Mouse (Mus musculus): Measurements from ENCODE around the gene Tns3. TPM values are rescaled to one million over a fixed set of nuclear protein-coding genes. Genes with fewer than 3 reads are reported as not detected.

Tns3 gene
- polyA plus RNA-seq, 1 experiment, result 33.9 TPM

DNA sequence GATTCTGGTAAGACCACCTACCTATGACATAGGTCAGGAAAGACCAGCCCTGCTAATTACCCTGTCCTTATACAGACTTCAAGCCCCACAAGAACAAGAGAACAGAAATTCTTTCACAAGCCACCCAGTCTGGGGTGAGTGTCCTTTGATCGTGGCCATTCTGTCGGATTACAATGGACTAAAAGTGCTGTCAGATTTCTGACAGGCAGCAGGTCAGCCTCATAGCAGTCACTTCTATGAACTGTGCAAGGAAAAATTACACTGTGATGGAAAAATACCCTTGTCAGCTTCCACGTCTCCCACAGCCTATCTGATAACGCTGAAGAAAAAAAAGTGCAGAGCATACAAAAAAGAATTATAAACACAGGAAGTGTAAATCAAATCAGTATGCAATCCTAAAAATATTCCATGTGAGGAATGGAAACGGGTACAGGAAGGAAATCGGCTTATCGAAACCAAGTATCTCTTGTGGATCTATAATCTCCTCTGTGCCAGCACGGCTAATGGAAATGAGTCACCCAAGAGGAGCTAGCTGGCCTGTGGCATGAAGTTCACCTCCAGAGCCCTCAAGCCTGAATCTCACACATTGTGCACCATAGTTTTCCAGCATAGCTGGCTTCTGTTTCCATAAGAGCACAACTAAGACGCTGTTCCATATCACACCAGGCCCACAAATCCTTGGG lies 138.7 kb downstream of the Tns3 start:
- H3K36me3 ChIP-seq (ENCODE audit: control insufficient read depth, insufficient read depth, low read length), result no peaks in the 10 kb centered on the region
- TF ChIP-seq POLR2A (IDR thresholded peaks at IDR 0.05; ENCODE audit: control insufficient read depth, extremely low read depth, insufficient read depth, low read length, poor library complexity), result no peak
- TF ChIP-seq CTCF (IDR thresholded peaks at IDR 0.05; ENCODE audit: borderline replicate concordance, control insufficient read depth, extremely low read depth, insufficient read depth, low read length, poor library complexity), result no peak
- no peaks in the 10 kb centered on the region for H3K27me3 ChIP-seq (ENCODE audit: control insufficient read depth, insufficient read depth, low read length)
- H3K4me1 ChIP-seq (replicated peaks; ENCODE audit: control insufficient read depth, insufficient read depth, low read length), result no peaks in the 10 kb centered on the region
- 90% methylated on average over 9 of the region's 9 CpGs for WGBS
- no peak overlapping the region for H3K27ac ChIP-seq (ENCODE audit: control insufficient read depth, insufficient read depth, low read length)
- DNase-seq, result no peak
- no peak overlapping the region for H3K4me3 ChIP-seq (ENCODE audit: control insufficient read depth, insufficient read depth, low read length)

- H3K27ac ChIP-seq (ENCODE audit: control insufficient read depth, insufficient read depth, low read length), result no peak overlapping the region
- peak; percentile 48 for DNase-seq
- no peaks in the 10 kb centered on the region for H3K4me1 ChIP-seq (replicated peaks; ENCODE audit: control insufficient read depth, insufficient read depth, low read length)
- no peak for TF ChIP-seq POLR2A (IDR thresholded peaks at IDR 0.05; ENCODE audit: control insufficient read depth, extremely low read depth, insufficient read depth, low read length, poor library complexity)
- no peak for TF ChIP-seq CTCF (IDR thresholded peaks at IDR 0.05; ENCODE audit: borderline replicate concordance, control insufficient read depth, extremely low read depth, insufficient read depth, low read length, poor library complexity)
- no peak overlapping the region for H3K4me3 ChIP-seq (ENCODE audit: control insufficient read depth, insufficient read depth, low read length)
- H3K36me3 ChIP-seq (ENCODE audit: control insufficient read depth, insufficient read depth, low read length), result no peaks in the 10 kb centered on the region
- 79% methylated on average over 10 of the region's 10 CpGs for WGBS
- no peaks in the 10 kb centered on the region for H3K27me3 ChIP-seq (ENCODE audit: control insufficient read depth, insufficient read depth, low read length)
These were observed 140.8 kb downstream of the Tns3 start for GRCm38 (mm10) chr11:8523344-8524126.

DNA sequence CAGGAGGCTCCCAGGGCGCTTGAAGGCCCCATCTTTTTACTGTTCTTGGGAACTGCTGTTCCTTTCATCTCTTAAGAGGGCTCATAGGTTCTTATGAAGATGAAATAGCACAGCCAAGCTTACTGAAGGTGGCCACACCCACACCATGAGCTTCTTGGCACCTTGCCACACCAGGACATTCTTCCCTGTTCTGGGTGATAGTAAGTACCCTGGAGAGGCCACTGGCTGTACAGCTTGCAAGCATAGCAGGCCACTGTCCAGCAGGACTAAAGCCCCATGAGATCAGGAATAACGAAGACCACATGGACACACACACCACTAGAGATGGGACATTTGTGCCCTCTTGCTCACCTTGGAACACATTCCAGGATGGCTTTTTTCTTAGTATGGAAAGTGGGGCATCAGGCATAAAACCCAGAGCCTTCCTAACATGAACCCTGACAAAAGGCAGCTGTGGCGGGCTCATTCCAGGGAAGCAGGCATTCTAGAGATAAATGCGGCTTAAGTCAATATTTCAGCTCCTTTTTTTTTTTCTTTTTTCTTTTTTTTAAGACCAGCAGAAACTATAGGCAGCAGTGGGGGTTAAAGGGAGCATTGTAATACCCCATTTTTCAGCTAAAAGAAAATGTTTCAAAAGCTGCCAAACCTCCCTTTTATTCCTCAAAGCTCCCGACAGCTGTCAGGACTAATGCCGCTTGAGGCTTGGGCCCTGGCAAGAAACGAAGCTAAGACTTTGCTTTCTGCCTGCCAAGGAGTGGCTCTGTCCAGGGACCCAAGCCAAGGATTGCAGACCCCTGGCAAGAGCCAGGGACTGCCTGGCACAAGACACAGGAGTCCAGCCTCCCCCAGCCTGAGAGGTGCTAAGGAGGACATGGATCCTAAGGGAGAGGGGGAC lies 150.7 kb downstream of the Tns3 start:
- Histone ChIP-seq H3K4me3 (ENCODE audit: control insufficient read depth, insufficient read depth, low read length) (no peak overlapping the region), H3K27ac (ENCODE audit: control insufficient read depth, insufficient read depth, low read length) (no peak overlapping the region), H3K27me3 (ENCODE audit: control insufficient read depth, insufficient read depth, low read length) (no peaks in the 10 kb centered on the region), H3K4me1 (replicated peaks; ENCODE audit: control insufficient read depth, insufficient read depth, low read length) (no peaks in the 10 kb centered on the region), H3K36me3 (ENCODE audit: control insufficient read depth, insufficient read depth, low read length) (no peaks in the 10 kb centered on the region)
- no peak for DNase-seq
- WGBS, result 92% methylated on average over 7 of the region's 7 CpGs
- TF ChIP-seq POLR2A (IDR thresholded peaks at IDR 0.05; ENCODE audit: control insufficient read depth, extremely low read depth, insufficient read depth, low read length, poor library complexity) (no peak), CTCF (IDR thresholded peaks at IDR 0.05; ENCODE audit: borderline replicate concordance, control insufficient read depth, extremely low read depth, insufficient read depth, low read length, poor library complexity) (no peak)

GRCm38 (mm10) chr11:8510294-8510693 lies 154.0 kb downstream of the Tns3 start:
- no peak for DNase-seq
- no peaks in the 10 kb centered on the region for H3K4me1 ChIP-seq (replicated peaks; ENCODE audit: control insufficient read depth, insufficient read depth, low read length)
- no peaks in the 10 kb centered on the region for H3K27me3 ChIP-seq (ENCODE audit: control insufficient read depth, insufficient read depth, low read length)
- no peaks in the 10 kb centered on the region for H3K36me3 ChIP-seq (ENCODE audit: control insufficient read depth, insufficient read depth, low read length)
- no peak overlapping the region for H3K27ac ChIP-seq (ENCODE audit: control insufficient read depth, insufficient read depth, low read length)
- WGBS, result 98% methylated on average over 2 of the region's 2 CpGs
- no peak for TF ChIP-seq CTCF (IDR thresholded peaks at IDR 0.05; ENCODE audit: borderline replicate concordance, control insufficient read depth, extremely low read depth, insufficient read depth, low read length, poor library complexity)
- no peak for TF ChIP-seq POLR2A (IDR thresholded peaks at IDR 0.05; ENCODE audit: control insufficient read depth, extremely low read depth, insufficient read depth, low read length, poor library complexity)
- no peak overlapping the region for H3K4me3 ChIP-seq (ENCODE audit: control insufficient read depth, insufficient read depth, low read length)

DNA sequence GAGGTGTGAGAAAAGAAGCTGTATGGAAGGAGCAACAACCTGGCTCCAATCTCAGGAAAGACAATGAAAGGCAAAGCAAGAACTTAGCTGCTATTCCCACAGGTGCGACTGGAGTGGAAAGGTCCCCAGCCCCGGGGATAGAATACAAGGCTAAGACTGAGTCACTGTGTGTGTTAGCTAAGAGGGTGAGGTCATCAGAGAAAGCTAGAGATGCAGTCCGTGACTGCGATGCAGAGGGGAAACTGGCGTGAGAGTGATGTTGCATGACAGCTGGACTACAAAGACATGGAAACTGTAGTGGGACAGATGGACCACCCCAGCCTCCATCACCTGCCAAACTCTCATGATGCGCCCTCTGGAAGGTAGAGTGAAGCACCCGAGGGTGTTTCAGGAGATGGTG lies 154.7 kb downstream of the Tns3 start:
- 98% methylated on average over 7 of the region's 7 CpGs for WGBS
- DNase-seq, result no peak
- H3K4me1 ChIP-seq (replicated peaks; ENCODE audit: control insufficient read depth, insufficient read depth, low read length), result no peaks in the 10 kb centered on the region
- TF ChIP-seq POLR2A (IDR thresholded peaks at IDR 0.05; ENCODE audit: control insufficient read depth, extremely low read depth, insufficient read depth, low read length, poor library complexity) (no peak), CTCF (IDR thresholded peaks at IDR 0.05; ENCODE audit: borderline replicate concordance, control insufficient read depth, extremely low read depth, insufficient read depth, low read length, poor library complexity) (no peak)
- no peak overlapping the region for H3K4me3 ChIP-seq (ENCODE audit: control insufficient read depth, insufficient read depth, low read length)
- H3K36me3 ChIP-seq (ENCODE audit: control insufficient read depth, insufficient read depth, low read length), result no peaks in the 10 kb centered on the region
- no peaks in the 10 kb centered on the region for H3K27me3 ChIP-seq (ENCODE audit: control insufficient read depth, insufficient read depth, low read length)
- no peak overlapping the region for H3K27ac ChIP-seq (ENCODE audit: control insufficient read depth, insufficient read depth, low read length)

DNA sequence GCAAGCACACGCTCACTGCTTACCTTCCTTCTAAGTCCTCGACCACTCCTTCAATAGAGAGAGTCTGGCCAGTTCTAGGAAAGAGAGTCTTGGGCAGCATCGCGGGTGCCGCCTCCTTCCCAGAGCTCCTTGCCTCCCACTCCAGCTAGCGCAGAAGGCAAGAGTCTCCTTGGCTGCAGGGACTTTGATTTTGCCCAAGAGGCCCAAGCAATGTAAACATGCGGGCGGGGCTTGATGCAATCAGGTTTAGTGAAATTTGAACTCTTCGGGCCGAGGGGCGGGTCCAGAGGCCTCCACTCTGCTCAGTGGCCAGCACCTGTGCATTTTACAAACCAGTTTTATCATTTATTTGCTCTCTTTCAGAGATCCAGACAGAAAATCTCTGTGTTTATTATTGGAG lies 160.6 kb downstream of the Tns3 start:
- no peaks in the 10 kb centered on the region for H3K4me1 ChIP-seq (replicated peaks; ENCODE audit: control insufficient read depth, insufficient read depth, low read length)
- H3K27me3 ChIP-seq (ENCODE audit: control insufficient read depth, insufficient read depth, low read length), result no peaks in the 10 kb centered on the region
- TF ChIP-seq CTCF (IDR thresholded peaks at IDR 0.05; ENCODE audit: borderline replicate concordance, control insufficient read depth, extremely low read depth, insufficient read depth, low read length, poor library complexity) (no peak), POLR2A (IDR thresholded peaks at IDR 0.05; ENCODE audit: control insufficient read depth, extremely low read depth, insufficient read depth, low read length, poor library complexity) (no peak)
- DNase-seq, result no peak
- 95% methylated on average over 11 of the region's 11 CpGs for WGBS
- H3K36me3 ChIP-seq (ENCODE audit: control insufficient read depth, insufficient read depth, low read length), result no peaks in the 10 kb centered on the region
- H3K4me3 ChIP-seq (ENCODE audit: control insufficient read depth, insufficient read depth, low read length), result no peak overlapping the region
- H3K27ac ChIP-seq (ENCODE audit: control insufficient read depth, insufficient read depth, low read length), result no peak overlapping the region

Measured in thymus, adult 2 months (tissue).